Mouse (Mus musculus): ENCODE measurements around the gene Hnf1a.

- TF ChIP-seq POLR2A (IDR thresholded peaks at IDR 0.05; ENCODE audit: borderline replicate concordance, control insufficient read depth, low read depth, low read length) (no peak), CTCF (IDR thresholded peaks at IDR 0.05; ENCODE audit: control insufficient read depth, insufficient read depth, low read length) (no peak)
Measured at GRCm38 (mm10) chr5:114964967-114965898, 5.7 kb downstream of the Hnf1a start.
